Mouse (Mus musculus) liver, adult 2 months (tissue): ENCODE results near the gene Tmco5. TPM values are rescaled to one million over a fixed set of nuclear protein-coding genes. Genes with fewer than 3 reads are reported as not detected.
A peak's percentile ranks its signal among the peaks of the same experiment; 100 is the strongest.

Experiments used
- DNase-seq: peaks from one replicate; pipeline ENCODE4 v3.0.0-alpha.2; 2011; ENCODE audit warnings: low read depth, low spot score; ENCODE audit errors: extremely low read depth
- H3K27ac ChIP-seq: fragments of 200-500 bp; replicated peaks from 2 replicates; pipeline ENCODE4 v1.5.1; 2012; ENCODE audit warnings: low read depth, mild to moderate bottlenecking, control low read depth, inconsistent platforms, low read length; ENCODE audit not compliant: insufficient read depth
- H3K27me3 ChIP-seq: fragments of 200-500 bp; 2 replicates; pipeline ENCODE4 v1.6.1; 2012; ENCODE audit warnings: mild to moderate bottlenecking, moderate library complexity, low read length, inconsistent platforms; ENCODE audit not compliant: control insufficient read depth, insufficient read depth
- H3K36me3 ChIP-seq: fragments of 200-500 bp; 2 replicates; pipeline ENCODE4 v1.6.1; 2012; ENCODE audit warnings: low read length, inconsistent platforms; ENCODE audit not compliant: control insufficient read depth, insufficient read depth
- H3K4me1 ChIP-seq: fragments of 200-500 bp; 2 replicates; pipeline ENCODE4 v1.6.1; 2011; ENCODE audit warnings: low read length; ENCODE audit not compliant: control insufficient read depth, insufficient read depth
- H3K4me3 ChIP-seq: fragments of 200-500 bp; 2 replicates; pipeline ENCODE4 v1.5.1; 2011; ENCODE audit warnings: low read depth, mild to moderate bottlenecking, control low read depth, low read length, moderate library complexity; ENCODE audit not compliant: insufficient read depth
- H3K79me2 ChIP-seq: fragments of 200-500 bp; 2 replicates; pipeline ENCODE4 v1.6.1; 2012; ENCODE audit warnings: inconsistent platforms, mild to moderate bottlenecking, low read length, moderate library complexity; ENCODE audit not compliant: control insufficient read depth, insufficient read depth
- H3K9ac ChIP-seq: fragments of 200-500 bp; 2 replicates; pipeline ENCODE4 v1.6.1; 2012; ENCODE audit warnings: low read depth, mild to moderate bottlenecking, control low read depth, inconsistent platforms, low read length
- CTCF ChIP-seq: fragments of 200-500 bp; IDR thresholded peaks from 2 replicates; pipeline ENCODE4 v1.5.1; 2011; ENCODE audit warnings: low read depth, low read length, control low read depth
- POLR2A ChIP-seq: fragments of 200-500 bp; IDR thresholded peaks from 2 replicates; pipeline ENCODE4 v1.6.1; 2011; ENCODE audit warnings: low read length, control low read depth; ENCODE audit not compliant: insufficient read depth; ENCODE audit errors: extremely low read depth
- WGBS: fragments of 180-500 bp; shearing (Covaris S2); methylation state at CpG from one replicate; pipeline ENCODE4 v1.1.7; 2018; 5-methylcytosine and 5-hydroxymethylcytosine counted together
- polyA plus RNA-seq: library from polyadenylated mRNA; depleted of rRNA; stranded (reverse); fragments of >200 nt; gene quantifications from 2 replicates; pipeline ENCODE4 v1.2.3, GENCODE M21; 2012; rRNA removed
- total RNA-seq: library from RNA; depleted of rRNA; stranded (reverse); fragments of >200 nt; gene quantifications from 2 replicates; pipeline ENCODE4 v1.2.3, GENCODE M21; 2014; rRNA removed

Gene Tmco5
- total RNA-seq (not detected in 2 replicates), polyA plus RNA-seq (not detected in 2 replicates)

DNA sequence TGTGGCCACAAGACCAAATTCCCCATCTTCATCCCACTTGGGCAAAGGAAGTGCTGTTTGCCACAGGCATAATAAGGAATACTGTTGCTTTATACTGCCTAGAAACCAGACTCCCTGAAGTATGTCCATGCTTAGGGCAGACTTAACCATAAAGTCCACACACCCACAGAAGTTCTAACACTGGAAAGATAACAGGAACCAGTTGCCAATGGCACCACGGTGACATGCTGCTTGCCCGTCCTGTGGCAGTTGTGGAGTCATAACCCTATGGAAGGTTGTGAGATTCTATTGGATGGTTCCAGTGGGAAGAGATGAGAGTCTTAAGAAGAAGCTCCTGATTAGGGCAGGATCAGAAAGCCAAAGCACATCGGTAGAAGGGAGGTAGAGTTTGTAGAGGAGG lies at the start of gene Tmco5:
Gene Tmco5 (plus strand): TSS at position 301 of the 400 bp plus-strand sequence.
- H3K79me2 ChIP-seq = no peaks in the 10 kb centered on the region
- WGBS = 87% methylated on average over 3 of the region's 3 CpGs
- no peaks in the 10 kb centered on the region for H3K36me3 ChIP-seq
- DNase-seq = no peak
- H3K9ac ChIP-seq = no peak within 1 kb of the TSS
- no peak within 1 kb of the TSS for H3K4me3 ChIP-seq
- no peaks in the 10 kb centered on the region for H3K4me1 ChIP-seq
- no peak for TF ChIP-seq CTCF
- no peak for TF ChIP-seq POLR2A
- no peak within 1 kb of the TSS for H3K27ac ChIP-seq
- no peaks in the 10 kb centered on the region; the same call in 1 of the 2 replicates for H3K27me3 ChIP-seq

- H3K27me3 ChIP-seq = no peaks in the 10 kb centered on the region
- TF ChIP-seq CTCF (no peak), POLR2A (no peak)
- no peaks in the 10 kb centered on the region for H3K4me1 ChIP-seq
- no peak overlapping the region for H3K9ac ChIP-seq
- no peaks in the 10 kb centered on the region for H3K79me2 ChIP-seq
- no peak overlapping the region for H3K4me3 ChIP-seq
- no peaks in the 10 kb centered on the region for H3K36me3 ChIP-seq
- no peak overlapping the region for H3K27ac ChIP-seq
- 76% methylated on average over 11 of the region's 11 CpGs for WGBS
- no peak for DNase-seq
Measured at GRCm38 (mm10) chr2:116831863-116832262, 46.6 kb upstream of the Tmco5 start.

DNA sequence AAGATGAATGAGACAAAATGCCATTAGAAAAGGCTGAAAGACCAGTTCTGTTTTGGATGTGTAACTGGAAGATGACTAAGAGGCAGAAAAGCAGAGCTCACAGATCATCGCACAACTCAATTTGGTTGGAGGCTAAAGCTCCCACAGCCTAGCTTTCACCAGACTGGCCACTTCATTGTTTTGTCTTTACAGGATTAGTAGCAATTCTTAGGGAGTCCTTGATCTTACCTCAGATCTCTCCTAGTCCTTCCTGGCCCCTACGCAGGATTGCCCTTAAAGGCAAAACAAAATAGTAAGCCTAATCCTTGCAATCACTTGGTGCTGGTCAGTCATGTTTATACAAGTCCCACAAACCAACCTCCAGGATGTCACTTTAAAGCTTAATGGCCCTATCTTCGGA lies 40.7 kb upstream of the Tmco5 start:
- TF ChIP-seq CTCF (no peak), POLR2A (no peak)
- Histone ChIP-seq H3K9ac (no peak overlapping the region), H3K27ac (no peak overlapping the region), H3K36me3 (no peaks in the 10 kb centered on the region), H3K4me3 (no peak overlapping the region), H3K27me3 (no peaks in the 10 kb centered on the region), H3K79me2 (no peaks in the 10 kb centered on the region), H3K4me1 (no peaks in the 10 kb centered on the region)
- 61% methylated on average over 3 of the region's 3 CpGs for WGBS
- DNase-seq = no peak

DNA sequence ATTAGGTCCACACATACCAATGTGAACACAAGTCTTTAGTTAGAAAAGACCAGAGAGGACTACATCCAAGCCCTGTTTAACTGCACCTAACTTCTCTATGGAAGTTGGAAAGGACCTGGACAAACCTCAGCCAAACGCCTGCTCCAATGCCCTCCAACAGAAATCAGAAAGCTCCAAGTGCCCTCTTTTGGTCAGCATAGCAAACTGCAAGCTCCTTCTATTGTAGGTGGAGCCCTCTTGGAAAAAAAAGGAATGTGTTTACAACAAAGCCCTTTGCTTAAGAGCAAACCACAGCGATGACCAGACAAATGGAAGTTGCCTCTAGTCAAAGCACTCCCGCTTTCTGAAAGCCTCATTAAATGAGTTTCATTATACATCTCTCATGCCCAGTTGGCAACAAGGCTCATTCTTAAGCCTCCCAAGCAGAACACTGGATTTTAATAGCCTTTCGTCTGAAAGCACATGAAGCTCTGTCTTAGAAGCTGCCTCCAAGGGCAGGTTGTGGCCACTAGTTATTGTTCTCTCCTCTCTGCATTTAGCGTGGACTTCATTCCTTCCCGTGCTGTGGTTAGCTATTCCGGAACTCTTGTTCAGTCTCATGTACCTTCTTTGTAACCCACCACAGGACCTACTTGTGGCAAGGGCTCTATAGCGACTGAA lies 39.8 kb upstream of the Tmco5 start:
- Histone ChIP-seq H3K36me3 (no peaks in the 10 kb centered on the region), H3K79me2 (no peaks in the 10 kb centered on the region), H3K4me3 (no peak overlapping the region), H3K27ac (no peak overlapping the region), H3K9ac (no peak overlapping the region), H3K27me3 (no peaks in the 10 kb centered on the region), H3K4me1 (no peaks in the 10 kb centered on the region)
- WGBS = 44% methylated on average over 8 of the region's 8 CpGs
- peak; percentile 31 for DNase-seq
- TF ChIP-seq POLR2A (no peak), CTCF (peak; percentile 43)

DNA sequence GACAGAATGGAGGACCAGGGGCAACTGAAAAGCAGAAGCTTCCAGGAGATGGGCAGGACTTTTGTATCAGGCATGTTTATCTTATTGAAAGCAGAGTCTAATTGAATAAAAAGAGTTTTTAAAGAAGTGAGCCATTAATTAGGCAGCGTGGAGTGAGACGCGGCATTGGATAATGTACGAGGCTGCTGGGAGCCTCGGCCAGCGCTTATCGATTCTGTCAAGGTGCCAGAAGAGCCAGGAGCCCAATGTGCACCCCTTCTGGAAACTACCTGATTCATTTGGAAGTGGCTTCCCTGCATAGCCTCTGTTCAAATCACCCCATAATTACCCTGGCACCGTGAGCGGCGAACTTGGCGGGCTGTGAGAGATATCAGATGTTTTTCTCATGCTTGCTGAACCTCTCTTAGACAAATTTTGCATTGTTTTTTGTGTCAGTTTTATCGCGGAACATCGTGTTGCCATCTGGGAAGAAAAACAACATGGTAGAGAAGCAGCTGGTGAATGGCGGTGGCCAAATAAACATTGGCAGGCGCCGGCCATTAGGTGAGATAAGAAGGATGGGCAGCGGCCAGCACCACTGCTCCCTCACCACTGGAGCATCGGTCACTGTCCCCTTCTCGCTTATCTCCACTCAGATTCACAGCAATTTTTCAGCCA lies 28.4 kb upstream of the Tmco5 start:
- DNase-seq = no peak
- no peak overlapping the region for H3K9ac ChIP-seq
- H3K79me2 ChIP-seq = no peaks in the 10 kb centered on the region
- 75% methylated on average over 20 of the region's 20 CpGs for WGBS
- no peaks in the 10 kb centered on the region for H3K36me3 ChIP-seq
- no peak overlapping the region for H3K4me3 ChIP-seq
- no peaks in the 10 kb centered on the region for H3K4me1 ChIP-seq
- H3K27ac ChIP-seq = no peak overlapping the region
- no peaks in the 10 kb centered on the region for H3K27me3 ChIP-seq
- TF ChIP-seq CTCF (no peak), POLR2A (no peak)

DNA sequence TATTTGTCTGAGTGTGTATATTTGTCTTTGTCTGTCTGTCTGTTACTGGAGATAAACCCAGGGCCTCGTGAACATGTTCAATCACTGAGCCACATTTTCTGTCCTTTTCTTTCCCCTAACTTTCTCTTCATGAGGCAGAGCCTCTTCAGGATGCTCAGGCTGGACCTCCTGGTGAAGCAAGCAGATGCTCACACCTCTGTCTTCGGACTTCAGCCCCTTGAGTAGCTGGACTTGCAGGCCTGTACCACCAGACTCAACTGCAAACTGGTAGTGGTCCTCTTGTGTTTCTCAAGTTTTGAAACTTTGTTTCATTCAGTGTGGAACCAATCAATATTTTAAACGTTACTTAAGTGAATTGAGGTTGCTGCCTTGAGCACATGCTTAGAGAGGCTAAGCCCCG lies 27.1 kb upstream of the Tmco5 start:
- TF ChIP-seq CTCF = no peak
- no peak for TF ChIP-seq POLR2A
- 60% methylated on average over 4 of the region's 4 CpGs for WGBS
- H3K4me3 ChIP-seq = no peak overlapping the region

More for the DNA sequence above, 27.1 kb upstream of the Tmco5 start:
- Histone ChIP-seq H3K4me1 (no peaks in the 10 kb centered on the region), H3K36me3 (no peaks in the 10 kb centered on the region), H3K27ac (no peak overlapping the region), H3K27me3 (no peaks in the 10 kb centered on the region), H3K79me2 (no peaks in the 10 kb centered on the region), H3K9ac (no peak overlapping the region)
- DNase-seq = no peak
